Mouse (Mus musculus): ENCODE results near the gene Dcbld2.
A peak's percentile ranks its signal among the peaks of the same experiment; 100 is the strongest.
"Not testable (repeated sequence)": the region's sequence is repeated elsewhere in the genome, so short reads cannot be mapped to it uniquely, and the experiment has no call there.

Dcbld2 gene

GRCm38 (mm10) chr16:58451647-58452046, 43.4 kb downstream of the Dcbld2 start:
- no peak for DNase-seq

GRCm38 (mm10) chr16:58453138-58453537, 44.9 kb downstream of the Dcbld2 start:
- peak; percentile 30 to 34 for DNase-seq

GRCm38 (mm10) chr16:58453820-58454219, 45.6 kb downstream of the Dcbld2 start:
- DNase-seq: no peak

GRCm38 (mm10) chr16:58454617-58455016, 46.4 kb downstream of the Dcbld2 start:
- DNase-seq: peak; percentile 41 to 71

- DNase-seq: no peak
Measured at GRCm38 (mm10) chr16:58455118-58455517, 46.9 kb downstream of the Dcbld2 start.

- peak; percentile 32 to 37 for DNase-seq
Measured at GRCm38 (mm10) chr16:58456445-58456844, 48.2 kb downstream of the Dcbld2 start.

GRCm38 (mm10) chr16:58456991-58457390, 48.7 kb downstream of the Dcbld2 start:
- DNase-seq: no peak

- not testable (repeated sequence) for DNase-seq
Measured at GRCm38 (mm10) chr16:58459966-58460365, 51.7 kb downstream of the Dcbld2 start.

- no peak for DNase-seq
Measured at GRCm38 (mm10) chr16:58460386-58460785, 52.1 kb downstream of the Dcbld2 start.

- no peak for DNase-seq
Measured at GRCm38 (mm10) chr16:58461856-58462518, 53.7 kb downstream of the Dcbld2 start.

GRCm38 (mm10) chr16:58462519-58462918, 54.3 kb downstream of the Dcbld2 start:
- no peak for DNase-seq

GRCm38 (mm10) chr16:58464051-58464450, 55.8 kb downstream of the Dcbld2 start:
- peak; percentile 52 to 59 for DNase-seq

- DNase-seq: no peak
Measured at GRCm38 (mm10) chr16:58465412-58465811, 57.2 kb downstream of the Dcbld2 start.

GRCm38 (mm10) chr16:58470061-58470460, 61.8 kb downstream of the Dcbld2 start:
- no peak for DNase-seq

GRCm38 (mm10) chr16:58470841-58471240, 62.6 kb downstream of the Dcbld2 start:
- DNase-seq: no peak

GRCm38 (mm10) chr16:58474875-58475274, 66.6 kb downstream of the Dcbld2 start:
- DNase-seq: no peak

- DNase-seq: peak in 1 of 2 experiments; percentile 49
Measured at GRCm38 (mm10) chr16:58475544-58476154, 67.4 kb downstream of the Dcbld2 start.

- DNase-seq: peak; percentile 45 to 59
Measured at GRCm38 (mm10) chr16:58476363-58476762, 68.1 kb downstream of the Dcbld2 start.

GRCm38 (mm10) chr16:58479898-58480448, 71.7 kb downstream of the Dcbld2 start:
- no peak for DNase-seq

- peak; percentile 65 to 87 for DNase-seq
Measured at GRCm38 (mm10) chr16:58481219-58481905, 73.1 kb downstream of the Dcbld2 start.

GRCm38 (mm10) chr16:58481906-58482270, 73.6 kb downstream of the Dcbld2 start:
- DNase-seq: no peak

GRCm38 (mm10) chr16:58482296-58482695, 74.1 kb downstream of the Dcbld2 start:
- DNase-seq: peak; percentile 34 to 47

GRCm38 (mm10) chr16:58487861-58488260, 79.6 kb downstream of the Dcbld2 start:
- DNase-seq: no peak

- no peak for DNase-seq
Measured at GRCm38 (mm10) chr16:58496791-58497190, 88.5 kb downstream of the Dcbld2 start.

Data from kidney, adult 8-10 months (tissue).